ENCODE assay signal across 15 mouse cellular contexts in the genomic region with DNA sequence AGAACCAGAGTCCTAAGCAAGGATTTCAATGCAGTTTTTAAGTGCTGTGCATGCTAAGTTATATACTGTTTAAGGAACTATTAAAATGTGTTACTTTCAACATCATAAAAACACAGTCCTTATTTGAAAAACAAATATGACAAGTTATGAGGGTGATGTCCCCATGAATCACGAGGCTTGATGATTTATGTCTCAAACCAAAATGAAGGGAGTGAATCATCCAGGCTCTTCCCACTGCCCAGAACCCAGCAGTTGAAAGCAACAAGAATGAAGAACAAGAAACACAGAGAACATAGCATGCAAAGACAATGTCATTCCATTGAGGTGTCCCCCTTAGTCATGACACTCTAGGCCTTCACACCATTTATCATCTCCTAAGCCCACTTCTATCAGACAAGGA.
"Had no signal": no experiment of that assay in that cellular context is flagged by ENCODE, and none has a peak within 500 bp of the region (broad histone marks: within the 10 kb centered on the region; RNA-seq: fewer than 3 reads in every experiment).

No protein-coding gene starts in this region.

- H3K27ac ChIP-seq: lung, embryonic 15.5 days; macrophage; midbrain, embryonic 13.5 days; midbrain, embryonic 15.5 days; neural tube, embryonic 12.5 days; stomach, embryonic 15.5 days; stomach, postnatal 0 days had no signal

- H3K4me3 ChIP-seq: lung, embryonic 15.5 days; megakaryocyte, embryonic 14.5 days; midbrain, embryonic 13.5 days; midbrain, embryonic 15.5 days; neural tube, embryonic 12.5 days; stomach, embryonic 15.5 days had no signal

- DNase-seq: lung, adult 2 months; lung, postnatal 14 days; lung, postnatal 36 days; right cerebral cortex, postnatal 14 days; thymus, adult 2 months; thymus, postnatal 25 days; thymus, postnatal 4 days had no signal
